Mouse (Mus musculus): ENCODE results near the gene Snu13.

The Snu13 gene

DNA sequence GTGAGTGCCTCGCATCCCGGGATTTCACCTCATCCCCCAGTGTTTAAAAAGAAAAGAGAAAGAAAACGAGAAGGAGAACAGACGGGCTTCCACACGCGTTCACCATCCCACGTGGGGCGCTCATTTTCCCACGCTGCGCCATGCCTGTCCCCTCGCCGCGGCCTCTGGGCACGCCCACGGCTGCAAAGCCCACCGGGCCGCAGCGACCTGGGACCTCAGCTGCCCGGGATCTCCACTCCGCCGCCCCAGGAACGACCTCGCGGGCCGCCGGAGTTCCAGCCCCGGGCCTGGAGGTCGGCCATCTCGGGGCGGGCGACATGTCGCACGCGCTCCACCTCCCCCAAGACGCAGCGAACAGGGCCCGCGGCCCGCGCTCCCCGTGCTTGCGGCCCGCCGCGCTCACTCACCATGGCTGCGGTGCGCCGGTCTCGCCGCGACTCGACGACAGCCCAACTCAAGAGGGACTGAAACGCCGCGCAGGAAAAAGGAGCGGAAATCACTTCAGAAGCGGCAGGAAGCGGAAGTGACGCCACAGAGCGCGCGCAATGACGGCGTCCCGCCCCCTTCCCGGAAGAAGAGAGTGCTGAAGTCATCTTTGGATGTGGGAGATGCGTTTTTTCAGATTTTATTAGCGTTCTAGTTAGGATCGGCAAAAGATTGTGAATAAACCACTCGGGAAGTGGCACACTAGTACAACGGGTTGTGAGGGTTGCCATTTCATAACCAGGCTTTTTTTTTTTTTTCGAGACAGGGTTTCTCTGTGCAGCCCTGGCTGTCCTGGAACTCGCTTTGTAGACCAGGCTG, at the start of gene Snu13:
Gene Snu13 (minus strand): TSS at position 519 of the 804 bp plus-strand sequence.
- DNase-seq (ENCODE audit: low spot score), result peak; percentile 72

DNA sequence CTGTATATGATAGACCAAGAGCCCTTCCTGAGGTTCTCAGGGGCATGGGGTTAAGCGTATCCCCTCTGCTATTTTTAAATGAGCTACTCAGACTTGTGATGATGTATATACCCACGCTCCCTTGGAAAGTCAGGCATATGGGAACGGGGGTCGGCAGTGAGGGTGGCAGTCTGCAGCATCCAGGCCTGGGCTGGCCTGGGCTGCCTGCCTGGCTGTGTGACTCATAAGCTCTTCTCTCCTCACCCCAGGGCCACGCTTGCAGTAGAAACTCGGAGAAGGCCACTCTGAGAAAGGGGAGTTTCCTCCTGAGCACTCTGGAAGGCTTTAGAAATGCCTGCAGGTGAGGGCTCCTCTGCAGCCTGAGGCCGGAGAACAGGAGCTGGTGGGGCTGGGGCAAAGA, 43.7 kb upstream of the Snu13 start:
- DNase-seq (ENCODE audit: low spot score), result no peak

DNA sequence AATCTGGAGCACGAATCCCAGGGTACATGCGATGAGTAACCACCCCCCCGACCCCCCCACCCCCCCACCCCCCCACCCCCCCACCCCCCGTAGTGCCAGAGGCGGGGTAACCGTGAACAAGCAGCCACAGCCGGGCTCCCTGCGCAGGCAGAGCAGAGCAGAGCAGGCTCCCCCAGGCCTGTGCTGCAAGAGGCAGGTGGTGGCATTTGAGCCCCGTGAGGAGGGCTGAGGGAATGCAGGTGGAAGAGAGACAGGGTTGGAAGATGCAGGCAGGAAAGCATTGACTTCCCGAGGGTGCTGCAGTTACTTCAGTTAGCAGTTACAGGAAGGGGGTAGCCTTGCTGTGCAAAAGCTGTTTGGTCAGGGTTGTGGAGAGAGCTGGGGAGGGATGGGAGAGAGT, 39.9 kb upstream of the Snu13 start:
- peak; percentile 35 for DNase-seq (ENCODE audit: low spot score)

DNA sequence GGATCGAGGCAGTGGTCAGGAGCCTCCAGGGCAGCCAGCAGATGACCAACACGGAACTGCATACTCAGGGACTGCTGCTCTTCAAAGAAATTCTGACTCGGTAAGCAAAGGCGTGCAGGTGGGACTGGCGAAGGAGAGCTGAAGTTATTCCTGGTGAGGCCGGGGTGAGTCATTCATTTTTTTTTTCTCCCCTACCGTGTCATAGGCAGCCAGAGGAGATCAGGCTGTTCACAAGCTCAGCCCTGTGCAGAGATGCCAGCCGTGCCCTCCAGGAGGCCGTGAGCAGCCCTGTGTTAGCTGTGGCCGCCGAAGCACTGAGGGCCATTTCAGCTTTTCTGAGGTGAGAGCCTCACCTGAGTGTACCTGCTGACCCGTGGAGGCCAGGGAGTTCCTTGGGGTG, 38.7 kb upstream of the Snu13 start:
- DNase-seq (ENCODE audit: low spot score), result no peak

DNA sequence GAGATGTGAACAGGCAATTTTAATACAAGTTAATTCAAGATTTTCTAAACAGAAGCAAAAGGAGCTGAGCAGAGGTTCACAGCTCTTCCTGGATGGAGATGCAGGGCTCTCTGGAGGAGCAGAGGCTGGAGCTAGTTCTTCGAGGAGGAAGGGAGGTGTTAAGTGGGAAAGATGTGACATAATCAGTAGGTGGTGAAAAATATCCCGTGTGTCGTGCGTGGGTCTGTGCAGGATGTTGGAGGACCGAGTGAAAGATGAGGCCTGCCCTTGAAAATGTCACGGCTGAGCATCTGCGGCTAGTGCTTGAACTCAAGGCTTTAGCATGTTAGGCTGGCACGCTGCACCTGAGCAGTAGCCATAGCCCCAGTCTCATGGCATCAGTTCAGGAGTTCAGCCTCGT, 38.2 kb upstream of the Snu13 start:
- DNase-seq (ENCODE audit: low spot score), result peak; percentile 36

DNA sequence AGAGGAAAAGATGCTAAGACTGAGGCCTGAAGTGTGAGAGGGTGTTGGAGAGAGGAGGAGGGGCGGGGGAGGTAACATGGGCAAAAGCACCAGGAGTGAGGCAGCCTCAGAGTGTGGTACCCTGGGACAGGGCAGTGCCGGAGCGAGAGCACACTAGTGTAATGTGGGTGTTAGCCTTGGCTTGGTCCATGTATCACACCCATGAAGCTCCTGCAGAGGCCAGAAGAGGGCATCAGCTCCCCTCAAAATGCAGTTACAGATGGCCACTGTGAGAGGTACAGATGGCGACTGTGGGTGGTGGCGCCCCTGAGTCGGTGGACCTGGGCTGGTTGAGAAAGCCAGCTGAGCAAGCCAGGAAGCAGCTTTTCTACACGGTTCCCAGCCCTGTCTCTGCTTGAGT, 33.8 kb upstream of the Snu13 start:
- peak; percentile 63 for DNase-seq (ENCODE audit: low spot score)

DNA sequence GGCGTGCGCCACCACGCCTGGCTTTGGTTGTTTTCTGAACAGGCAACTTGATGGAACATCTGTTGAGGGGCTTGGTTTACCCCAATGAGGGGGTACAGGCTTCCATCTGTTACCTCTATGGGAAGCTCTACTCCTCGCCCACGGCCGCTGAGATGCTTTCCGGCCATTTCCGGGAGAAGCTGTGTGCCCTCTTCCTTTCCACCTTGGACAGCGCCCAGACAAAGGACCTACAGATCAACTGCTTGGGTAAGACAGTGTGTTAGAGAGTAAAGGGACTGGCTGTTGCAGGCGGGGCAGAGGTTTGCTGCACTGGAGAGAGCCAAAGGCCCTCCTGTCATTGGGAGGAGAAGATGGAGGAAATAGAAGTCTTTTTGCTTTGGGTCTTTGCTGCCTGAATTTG, 32.5 kb upstream of the Snu13 start:
- no peak for DNase-seq (ENCODE audit: low spot score)

DNA sequence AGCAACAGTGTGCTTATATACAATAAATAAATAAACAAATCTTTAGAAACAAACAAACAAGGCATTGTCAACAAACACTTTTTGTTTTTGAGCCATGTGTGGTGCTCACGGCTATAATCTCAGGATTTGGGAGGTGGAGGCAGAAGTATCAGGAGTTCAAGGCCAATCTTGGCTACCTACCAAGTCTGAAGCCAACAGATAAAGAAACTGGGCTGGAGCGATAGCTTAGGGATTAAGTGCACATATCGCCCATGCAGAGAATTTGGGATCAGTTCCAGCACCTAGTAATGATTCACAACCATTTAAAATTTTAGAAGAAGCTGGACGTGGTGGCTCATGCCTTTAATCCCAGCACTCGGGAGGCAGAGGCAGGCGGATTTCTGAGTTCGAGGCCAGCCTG, 26.1 kb upstream of the Snu13 start:
- no peak for DNase-seq (ENCODE audit: low spot score)

DNA sequence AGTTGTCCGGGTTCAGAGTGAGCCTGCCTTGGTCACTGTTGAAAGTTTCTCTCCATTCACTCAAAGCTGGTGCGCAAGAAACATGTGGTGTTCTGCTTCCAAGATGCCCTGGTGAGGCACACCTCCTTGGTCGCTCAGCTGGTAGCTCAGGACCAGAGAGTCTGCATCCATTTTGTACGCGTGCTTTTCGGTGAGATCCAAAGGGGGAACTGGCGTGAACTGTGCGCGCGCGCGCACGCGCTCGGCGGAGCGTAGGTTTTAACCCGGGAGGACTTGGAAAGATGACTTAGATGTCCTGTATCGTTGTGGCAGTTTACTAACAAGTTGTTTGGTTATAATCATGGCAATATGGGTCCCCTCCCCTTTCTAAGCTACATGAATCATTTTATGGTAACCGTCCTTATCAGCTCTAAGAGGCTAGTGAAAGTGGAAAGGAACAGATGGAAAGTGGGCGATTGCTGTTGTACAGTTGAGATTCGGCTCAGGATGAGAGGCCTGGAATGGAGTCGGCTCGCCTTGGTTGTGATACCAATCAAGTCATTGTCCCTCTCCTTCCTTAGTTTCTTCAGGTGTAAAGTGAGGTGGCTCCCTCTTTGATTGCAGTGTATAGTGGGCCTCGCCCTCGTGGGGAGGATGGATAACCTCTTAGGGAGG, 24.5 kb upstream of the Snu13 start:
- DNase-seq (ENCODE audit: low spot score), result no peak

DNA sequence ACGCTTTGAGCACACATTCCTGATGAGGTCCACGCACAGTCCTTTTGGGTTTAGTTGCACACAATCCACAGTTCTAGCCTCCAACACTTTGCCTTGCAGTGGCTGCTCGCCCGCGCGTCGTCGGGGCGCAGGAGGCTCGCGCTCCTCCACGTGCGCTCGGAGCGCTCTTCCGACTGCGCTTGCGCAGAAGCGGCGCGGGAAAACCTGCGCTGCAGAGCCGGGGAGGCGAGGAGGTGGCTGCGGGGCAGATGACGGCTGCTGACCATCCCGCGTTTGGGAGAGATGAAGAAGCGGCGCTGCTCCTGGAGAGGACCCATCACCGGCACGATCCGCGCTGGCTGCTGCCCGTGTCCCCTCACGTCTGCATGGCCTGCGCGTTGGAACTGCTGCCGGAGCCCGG, 22.5 kb upstream of the Snu13 start, which contains the start of gene Mei1:
Gene Mei1 (plus strand): TSS at position 99 of the 400 bp plus-strand sequence.
- DNase-seq (ENCODE audit: low spot score), result no peak

DNA sequence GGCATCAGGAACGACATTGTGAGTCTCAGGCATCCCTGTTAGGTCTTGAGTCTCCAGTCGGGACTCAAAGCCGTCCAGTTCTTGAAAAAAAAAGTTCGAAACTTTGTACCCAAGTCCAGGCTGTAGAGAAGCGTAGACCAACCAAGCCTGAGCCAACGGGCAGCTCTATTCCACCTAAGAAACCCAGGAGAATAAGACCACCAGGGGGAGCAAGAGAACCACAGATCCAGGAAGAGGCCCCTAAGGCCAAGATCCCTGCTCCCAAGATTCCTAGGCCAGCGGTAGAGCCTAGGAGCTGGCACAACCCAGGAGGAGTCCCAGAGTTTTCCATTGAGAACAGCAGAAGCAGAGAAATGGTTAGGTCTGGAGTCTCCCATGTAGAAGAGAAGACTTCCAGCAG, 18.1 kb upstream of the Snu13 start:
- peak; percentile 78 for DNase-seq (ENCODE audit: low spot score)

DNA sequence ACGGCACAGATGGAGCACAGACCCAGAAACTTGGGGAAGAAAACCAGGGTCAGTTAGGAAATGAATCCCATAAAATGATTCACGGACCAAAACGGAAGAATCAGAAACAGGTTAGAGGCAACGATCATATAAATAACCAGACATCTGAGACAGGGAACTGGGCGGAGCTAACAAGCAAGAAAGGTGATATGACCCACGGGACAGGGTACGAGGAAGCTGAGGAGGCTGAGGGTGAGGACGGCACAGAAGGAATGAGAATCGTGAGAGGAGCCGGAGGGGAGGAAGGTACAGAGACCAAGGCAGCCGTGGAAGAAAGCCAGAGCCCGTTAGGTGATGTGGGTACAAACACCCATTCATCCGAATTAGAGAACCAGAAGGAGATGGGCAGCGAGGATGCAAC, 16.5 kb upstream of the Snu13 start:
- no peak for DNase-seq (ENCODE audit: low spot score)

DNA sequence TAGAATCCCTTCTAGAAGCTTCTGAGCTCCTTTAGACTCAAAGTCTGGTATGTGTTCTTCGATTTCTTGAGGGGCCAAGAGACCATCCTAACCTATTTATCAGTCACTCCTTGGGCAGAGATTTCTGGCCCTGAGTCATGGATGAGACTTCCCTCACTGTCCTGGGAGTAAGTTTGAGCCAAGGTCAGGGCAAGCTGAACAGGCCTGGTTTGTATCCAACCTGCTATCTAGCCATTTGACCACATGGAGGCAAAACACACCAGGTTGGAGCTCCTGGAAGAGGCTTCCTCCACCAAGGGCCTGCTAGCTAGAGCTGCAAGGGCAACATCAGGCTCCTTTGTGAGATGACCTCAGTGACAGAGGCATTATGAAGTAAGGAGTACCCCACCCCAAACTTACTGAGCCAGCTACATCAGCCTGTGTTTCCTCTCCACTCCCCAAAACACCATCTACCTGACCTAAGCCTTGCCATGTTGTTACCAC, 11.4 kb upstream of the Snu13 start, which contains the start of gene 4930407I10Rik:
Gene 4930407I10Rik (plus strand): TSS at position 433 of the 483 bp plus-strand sequence.
- no peak for DNase-seq (ENCODE audit: low spot score)

DNA sequence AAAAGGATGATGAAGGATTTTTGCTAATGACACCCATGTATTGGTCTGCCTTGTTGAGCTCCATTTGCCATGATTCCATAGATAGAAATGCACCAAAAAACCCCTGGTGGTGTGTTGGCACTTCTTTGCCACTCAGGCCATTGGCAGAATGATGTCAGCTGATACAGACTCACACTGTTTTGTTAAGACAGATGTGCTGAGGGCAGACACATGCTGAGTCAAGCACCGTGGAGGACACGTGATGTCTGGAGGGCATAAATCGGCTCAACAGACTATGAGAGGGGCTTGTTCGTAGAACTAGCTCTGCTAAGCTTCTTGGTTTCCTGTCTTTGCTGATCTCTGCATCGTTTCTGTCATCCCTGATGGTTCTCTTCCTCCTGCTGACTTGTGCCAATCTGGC, 5.1 kb upstream of the Snu13 start:
- no peak for DNase-seq (ENCODE audit: low spot score)

DNA sequence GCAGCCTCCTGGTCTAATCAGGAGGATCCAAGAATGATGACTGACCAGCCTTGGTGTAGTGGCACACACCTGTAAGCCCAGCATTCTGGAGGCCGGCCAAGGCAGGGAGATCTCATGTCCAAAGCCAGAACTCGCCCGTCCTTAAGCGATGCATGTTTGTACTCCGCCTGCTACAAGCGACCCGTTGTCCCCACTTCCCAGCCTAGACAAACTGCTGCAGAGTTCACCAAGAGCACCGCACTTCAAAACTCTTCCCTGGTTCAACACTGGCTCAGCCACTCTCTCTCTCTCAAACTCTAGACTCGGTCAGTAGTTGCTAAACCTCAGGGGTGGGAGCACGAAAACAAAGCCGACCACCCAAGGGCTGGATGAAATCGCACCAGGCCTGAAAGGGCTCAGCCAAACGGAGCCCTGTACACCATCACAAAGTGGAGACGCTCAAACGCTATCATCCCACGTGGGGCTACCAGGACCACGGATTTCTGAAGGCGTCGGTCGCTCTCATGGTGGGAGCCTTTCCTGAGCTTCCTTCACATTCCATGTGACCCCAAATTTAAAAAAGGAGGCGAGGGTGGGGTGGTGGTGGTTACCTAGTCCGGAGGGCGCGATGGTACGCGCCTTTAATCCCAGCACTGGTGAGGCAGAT, 1.0 kb downstream of the Snu13 start:
- no peak for DNase-seq (ENCODE audit: low spot score)

DNA sequence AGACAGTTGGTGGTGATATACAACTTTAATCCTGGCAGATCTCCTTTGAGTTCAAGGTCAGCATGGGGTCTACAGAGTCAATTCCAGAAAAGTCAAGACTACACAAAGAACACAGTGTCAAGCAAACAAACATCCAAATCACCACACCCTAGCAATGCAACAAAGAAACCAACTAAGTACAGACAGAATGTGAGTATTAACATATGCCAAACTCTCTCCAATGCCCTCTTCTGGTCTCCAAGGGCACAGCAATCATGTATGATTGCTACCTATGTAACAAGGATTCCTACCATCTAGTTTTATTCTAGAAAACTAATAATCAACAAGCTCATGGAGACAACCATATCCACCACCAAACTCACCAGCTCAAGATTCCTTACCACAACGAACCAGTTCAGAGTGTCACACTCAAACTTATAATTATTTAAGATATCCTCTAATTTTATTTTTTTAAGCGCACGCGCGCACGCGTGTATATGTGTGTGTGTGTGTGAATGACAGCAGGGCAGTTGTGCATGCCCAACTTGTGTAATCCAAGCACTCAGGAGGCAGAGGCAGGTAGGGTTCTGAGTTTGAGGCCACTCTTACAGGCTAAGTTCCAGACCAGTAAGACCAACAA, 3.1 kb downstream of the Snu13 start:
- DNase-seq (ENCODE audit: low spot score), result no peak

DNA sequence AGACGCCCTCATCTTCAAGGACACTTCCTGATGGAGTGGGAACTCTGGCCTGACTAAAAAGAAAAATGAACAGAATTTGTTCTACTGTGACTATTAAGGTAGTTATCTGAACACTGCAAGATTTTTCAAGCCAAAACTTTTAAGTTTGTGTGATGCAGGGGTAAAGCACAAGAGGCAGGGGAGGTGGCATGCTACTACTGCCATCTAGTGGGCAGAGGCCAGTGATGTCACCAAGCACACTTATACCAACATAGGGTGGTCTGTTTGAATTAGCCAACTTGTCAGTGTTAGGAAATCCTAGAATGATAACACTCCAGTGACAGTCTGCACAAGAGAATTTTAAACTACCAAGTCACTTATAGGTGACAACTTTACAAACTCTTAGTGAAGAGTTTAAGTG, 6.7 kb downstream of the Snu13 start:
- no peak for DNase-seq (ENCODE audit: low spot score)

DNA sequence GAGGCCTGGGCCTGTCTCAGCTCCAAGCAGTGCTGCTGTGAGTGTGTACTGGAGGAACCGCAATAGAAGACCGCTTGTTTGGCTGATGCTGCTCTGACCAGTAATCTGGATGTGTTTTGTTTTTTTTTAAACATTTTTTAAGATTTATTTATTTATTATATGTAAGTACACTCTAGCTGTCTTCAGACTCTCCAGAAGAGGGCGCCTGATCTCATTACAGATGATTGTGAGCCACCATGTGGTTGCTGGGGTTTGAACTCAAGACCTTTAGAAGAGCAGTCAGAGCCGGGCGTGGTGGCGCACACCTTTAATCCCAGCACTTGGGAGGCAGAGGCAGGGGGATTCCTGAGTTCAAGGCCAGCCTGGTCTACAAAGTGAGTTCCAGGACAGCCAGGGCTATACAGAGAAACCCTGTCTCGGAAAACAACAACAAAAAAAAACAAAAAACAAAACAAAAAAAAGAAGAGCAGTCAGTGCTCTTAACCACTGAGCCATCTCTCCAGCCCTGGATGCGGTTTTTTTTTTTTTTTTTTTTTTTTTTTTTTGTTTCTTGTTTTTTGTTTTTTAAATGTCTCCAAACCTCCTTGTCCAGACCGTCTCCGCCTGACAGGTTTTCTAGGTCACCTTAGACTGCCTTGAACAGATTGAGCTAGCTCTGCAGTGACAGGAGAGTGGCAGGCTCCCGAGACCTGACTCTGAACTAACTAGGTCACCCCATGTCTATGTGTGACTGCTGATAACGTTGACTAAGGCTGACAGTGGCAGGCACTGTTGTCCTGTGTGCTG, 11.3 kb downstream of the Snu13 start:
- DNase-seq (ENCODE audit: low spot score), result no peak

DNA sequence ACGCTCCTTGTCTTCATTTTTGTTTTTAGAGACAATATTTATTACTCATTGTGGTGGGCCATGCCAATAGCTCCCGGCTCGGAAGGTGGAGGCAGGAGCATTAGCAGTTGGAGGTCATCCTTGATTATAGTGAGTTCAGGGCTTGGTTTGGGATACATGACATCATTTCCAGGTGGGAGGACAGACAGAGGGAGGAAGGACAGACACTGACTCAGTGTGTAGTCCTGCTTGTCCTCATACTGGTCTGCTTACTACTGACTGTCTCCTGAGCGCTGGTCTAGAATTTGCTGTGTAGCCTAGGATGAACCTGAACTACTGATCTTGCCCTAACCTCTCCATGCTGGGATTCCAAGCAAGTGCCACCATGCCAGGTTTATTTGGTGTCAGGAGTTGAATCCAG, 13.6 kb downstream of the Snu13 start, which contains the start of gene Desi1:
Gene Desi1 (minus strand): TSS at position 101 of the 400 bp plus-strand sequence.
- DNase-seq (ENCODE audit: low spot score), result no peak

DNA sequence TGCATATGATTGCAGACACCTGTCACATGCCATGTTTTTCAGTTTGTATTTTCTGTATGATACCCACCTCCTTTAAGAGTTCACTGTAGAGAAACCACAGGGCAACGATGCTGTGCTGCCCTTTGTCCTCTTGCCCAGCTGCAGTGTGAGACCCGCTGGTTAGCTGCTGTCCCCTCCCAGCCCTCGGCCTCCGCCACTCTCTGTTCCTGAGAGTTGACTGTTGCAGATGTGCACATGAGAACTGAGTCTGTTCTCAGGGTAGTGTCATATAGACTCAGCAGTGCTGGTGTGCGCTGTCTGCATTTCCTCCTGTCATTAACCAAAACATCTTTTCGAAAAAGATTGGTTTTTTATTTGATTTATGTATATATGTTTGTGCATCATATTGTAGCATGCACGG, 15.0 kb downstream of the Snu13 start:
- DNase-seq (ENCODE audit: low spot score), result no peak

DNA sequence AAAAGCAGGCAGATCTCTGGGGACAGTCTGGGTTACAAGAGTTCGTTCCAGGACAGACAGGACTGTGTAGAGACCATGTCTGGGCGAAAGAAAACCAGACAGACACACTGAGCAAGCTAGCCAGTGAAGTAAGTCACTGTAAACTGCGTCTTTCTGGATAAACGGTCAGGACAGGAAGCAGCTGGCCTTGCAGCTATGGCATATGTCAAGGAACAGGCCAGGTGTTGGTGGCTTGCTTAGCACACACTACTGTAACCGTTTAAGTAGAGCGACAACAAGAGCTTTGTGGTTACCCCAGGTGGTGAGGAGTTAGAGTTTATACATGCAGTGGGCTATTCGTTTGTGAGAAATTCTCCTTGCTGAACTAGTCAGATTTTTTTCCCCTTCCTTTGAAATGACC, 19.7 kb downstream of the Snu13 start:
- DNase-seq (ENCODE audit: low spot score), result no peak

DNA sequence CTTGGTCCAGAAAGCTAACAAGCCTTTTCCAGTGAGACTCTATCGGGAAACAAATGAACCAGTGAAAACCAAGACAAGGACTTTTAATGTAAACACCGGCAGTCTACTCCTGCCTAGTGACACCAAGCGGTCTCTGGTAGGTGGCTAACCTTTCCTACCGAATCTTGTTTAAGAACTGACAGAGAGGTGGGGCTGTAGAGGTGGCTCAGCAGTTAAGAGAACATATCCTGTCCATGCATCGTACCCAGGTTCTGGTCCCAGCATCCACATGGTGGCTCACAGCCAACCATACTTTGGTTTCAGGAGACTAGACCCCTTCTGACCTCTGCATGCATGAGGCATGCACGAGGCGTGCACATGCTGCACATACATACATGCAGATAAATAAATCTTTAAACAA, 20.1 kb downstream of the Snu13 start:
- no peak for DNase-seq (ENCODE audit: low spot score)
